Mouse (Mus musculus) T-helper 17 cell (primary cell): ENCODE measurements at regions not wholly inside any gene's neighbourhood (a gene's known extent, or its start where the extent isn't known, plus 50 kb on each side); places are given as distances from the start of the nearest gene placed in this dataset.

Experiments used
- in situ Hi-C, 2 experiments: fragments of 300-600 bp; cut with MboI, MseI; formaldehyde crosslinking; loops; 1 replicate in 1 of 2; 2 replicates in 1 of 2; pipeline ENCODE4 v1.15.1; 2025; ENCODE audit warnings: high pct_unique_total_duplicates in 2 of 2

GRCm38 (mm10) chrX:99355128-99355527, 115.9 kb downstream of the Pja1 start:
- in situ Hi-C loops, result no loop called here

- in situ Hi-C loops, result no loop called here
Measured at GRCm38 (mm10) chrX:99350233-99350632, 120.8 kb downstream of the Pja1 start.

- in situ Hi-C loops, result loop anchor here in 1 of 2 experiments (25.0 kb wide), 1 partner anchor 1847 kb away; no protein-coding TSS in a partner anchor
Measured at GRCm38 (mm10) chrX:99340223-99340622, 130.8 kb downstream of the Pja1 start.

GRCm38 (mm10) chrX:99339081-99339876, 131.8 kb downstream of the Pja1 start:
- in situ Hi-C loops, result loop anchor here in 1 of 2 experiments (25.0 kb wide), 1 partner anchor 1848 kb away; no protein-coding TSS in a partner anchor

- in situ Hi-C loops, result loop anchor here in 1 of 2 experiments (25.0 kb wide), 1 partner anchor 1850 kb away; no protein-coding TSS in a partner anchor
Measured at GRCm38 (mm10) chrX:99336616-99337553, 134.2 kb downstream of the Pja1 start.

- in situ Hi-C loops, result loop anchor here in 1 of 2 experiments (25.0 kb wide), 1 partner anchor 1851 kb away; no protein-coding TSS in a partner anchor
Measured at GRCm38 (mm10) chrX:99335886-99336589, 135.0 kb downstream of the Pja1 start.

GRCm38 (mm10) chrX:99332457-99332770, 138.7 kb downstream of the Pja1 start:
- in situ Hi-C loops, result loop anchor here in 1 of 2 experiments (25.0 kb wide), 1 partner anchor 1855 kb away; no protein-coding TSS in a partner anchor

- in situ Hi-C loops, result loop anchor here in 1 of 2 experiments (25.0 kb wide), 1 partner anchor 1855 kb away; no protein-coding TSS in a partner anchor
Measured at GRCm38 (mm10) chrX:99331764-99332456, 139.2 kb downstream of the Pja1 start.

- in situ Hi-C loops, result loop anchor here in 1 of 2 experiments (25.0 kb wide), 1 partner anchor 1857 kb away; no protein-coding TSS in a partner anchor
Measured at GRCm38 (mm10) chrX:99330386-99330785, 140.7 kb downstream of the Pja1 start.

GRCm38 (mm10) chrX:99328576-99328975, 142.5 kb downstream of the Pja1 start:
- in situ Hi-C loops, result loop anchor here in 1 of 2 experiments (25.0 kb wide), 1 partner anchor 1859 kb away; no protein-coding TSS in a partner anchor

- in situ Hi-C loops, result loop anchor here in 1 of 2 experiments (25.0 kb wide), 1 partner anchor 1861 kb away; no protein-coding TSS in a partner anchor
Measured at GRCm38 (mm10) chrX:99326167-99326566, 144.9 kb downstream of the Pja1 start.

- in situ Hi-C loops, result loop anchor here in 1 of 2 experiments (25.0 kb wide), 1 partner anchor 1862 kb away; no protein-coding TSS in a partner anchor
Measured at GRCm38 (mm10) chrX:99325460-99325859, 145.6 kb downstream of the Pja1 start.

GRCm38 (mm10) chrX:99324546-99325170, 146.4 kb downstream of the Pja1 start:
- in situ Hi-C loops, result loop anchor here in 1 of 2 experiments (25.0 kb wide), 1 partner anchor 1863 kb away; no protein-coding TSS in a partner anchor

- in situ Hi-C loops, result no loop called here
Measured at GRCm38 (mm10) chrX:99319791-99320190, 151.3 kb downstream of the Pja1 start.

GRCm38 (mm10) chrX:99319163-99319562, 151.9 kb downstream of the Pja1 start:
- in situ Hi-C loops, result no loop called here

GRCm38 (mm10) chrX:99318141-99318540, 152.9 kb downstream of the Pja1 start:
- in situ Hi-C loops, result no loop called here

GRCm38 (mm10) chrX:99317736-99318135, 153.3 kb downstream of the Pja1 start:
- in situ Hi-C loops, result no loop called here

GRCm38 (mm10) chrX:99316410-99317056, 154.5 kb downstream of the Pja1 start:
- in situ Hi-C loops, result no loop called here

GRCm38 (mm10) chrX:99299110-99299509, 163.2 kb downstream of the Efnb1 start:
- in situ Hi-C loops, result no loop called here
